Mouse (Mus musculus): ENCODE results near the gene 2310022A10Rik.

GRCm38 (mm10) chr7:27532480-27533050 is 20.5 kb upstream of the 2310022A10Rik start:
- no peak for TF ChIP-seq POLR2A (IDR thresholded peaks at IDR 0.05; ENCODE audit: low read depth, low read length)
- no peak for TF ChIP-seq CTCF (IDR thresholded peaks at IDR 0.05; ENCODE audit: borderline replicate concordance, insufficient read depth, low read length)

Measured in embryonic fibroblast, embryonic 13.5 days (primary cell).